Mouse (Mus musculus) left cerebral cortex, postnatal 10 days (tissue): ENCODE data around the gene F2rl3. TPM values are rescaled to one million over a fixed set of nuclear protein-coding genes. Genes with fewer than 3 reads are reported as not detected.

Source experiments
- DNase-seq, 2 experiments: peaks; one replicate each; pipeline ENCODE4 v3.0.0; 2021 to 2022; ENCODE audit warnings: low spot score in 2 of 2, mixed read lengths in 1 of 2; ENCODE audit errors: extremely low spot score in 1 of 2
- intact Hi-C: fragments of 180-260 bp; cut with DNase I; formaldehyde crosslinking; loops from one replicate; pipeline ENCODE4 v1.15.1; 2025
- total RNA-seq, 2 experiments: library from RNA; stranded (reverse); gene quantifications; 2 replicates each; pipeline ENCODE4 v1.2.3; 2021

Gene F2rl3
- total RNA-seq, 2 experiments from 2014 or later, result 0.47 TPM; not detected in 1

GRCm38 (mm10) chr8:72758310-72758709 is 3.4 kb upstream of the F2rl3 start:
- no peak for DNase-seq
- intact Hi-C loops, result no loop called here

GRCm38 (mm10) chr8:72760216-72760615 is 1.5 kb upstream of the F2rl3 start:
- no peak for DNase-seq
- intact Hi-C loops, result no loop called here

GRCm38 (mm10) chr8:72762306-72762705 is 626 bp downstream of the F2rl3 start:
- intact Hi-C loops, result no loop called here
- DNase-seq, result no peak

GRCm38 (mm10) chr8:72765696-72766095 is 4.0 kb downstream of the F2rl3 start:
- no peak for DNase-seq

GRCm38 (mm10) chr8:72766777-72767176 is 5.1 kb downstream of the F2rl3 start:
- intact Hi-C loops, result no loop called here

More at GRCm38 (mm10) chr8:72765696-72766095, 4.0 kb downstream of the F2rl3 start:
- intact Hi-C loops, result no loop called here

GRCm38 (mm10) chr8:72777797-72778196 is 16.1 kb downstream of the F2rl3 start:
- intact Hi-C loops, result no loop called here
- DNase-seq, result no peak

More at GRCm38 (mm10) chr8:72766777-72767176, 5.1 kb downstream of the F2rl3 start:
- DNase-seq, result no peak

GRCm38 (mm10) chr8:72780644-72781043 is 19.0 kb downstream of the F2rl3 start:
- DNase-seq, result no peak
- intact Hi-C loops, result no loop called here

GRCm38 (mm10) chr8:72801583-72801982 is 39.9 kb downstream of the F2rl3 start:
- no peak for DNase-seq
- intact Hi-C loops, result no loop called here

GRCm38 (mm10) chr8:72812690-72813089 is 51.0 kb downstream of the F2rl3 start:
- no peak for DNase-seq
- intact Hi-C loops, result no loop called here

Other genes with a start within 250 kb of the F2rl3 start
- gene Med26, start 213.6 kb upstream of the F2rl3 start, total RNA-seq, result 1 to 10 TPM; 9.4 to 9.6 TPM
- gene Smim7, start 190.8 kb upstream of the F2rl3 start, total RNA-seq, result 100 to 1,000 TPM; 124 to 137 TPM
- 10 to 100 TPM; 91.3 to 98.5 TPM for gene Tmem38a, start 189.8 kb upstream of the F2rl3 start, total RNA-seq
- 10 to 100 TPM; 24.2 to 28.1 TPM for gene Nwd1, start 115.2 kb upstream of the F2rl3 start, total RNA-seq
- gene Sin3b, start 38.6 kb upstream of the F2rl3 start, total RNA-seq, result 100 to 1,000 TPM; 148 to 159 TPM